Mouse (Mus musculus) liver, embryonic 11.5 days (tissue): Measurements from ENCODE around the gene Htr6. TPM values are rescaled to one million over a fixed set of nuclear protein-coding genes. Genes with fewer than 3 reads are reported as not detected.
A peak's percentile ranks its signal among the peaks of the same experiment; 100 is the strongest.

ENCODE experiments used
- ATAC-seq: fragments of 200-750 bp; cut with Nextera tagmentation; replicated peaks from 2 replicates; pipeline ENCODE4 v1.8.0; 2017; ENCODE audit warnings: moderate number of reproducible peaks, mild to moderate bottlenecking, moderate TSS enrichment, moderate library complexity; ENCODE audit not compliant: low FRiP score
- DNase-seq: peaks from one replicate; pipeline ENCODE4 v3.0.0-alpha.2; 2017; ENCODE audit warnings: low spot score
- H3K27ac ChIP-seq: fragments of 300-500 bp; sonication (generic); 2 replicates; pipeline ENCODE4 v1.5.1; 2014; ENCODE audit warnings: mild to moderate bottlenecking, low read depth, low read length, control low read depth
- H3K27me3 ChIP-seq: fragments of 300-500 bp; sonication (generic); replicated peaks from 2 replicates; pipeline ENCODE4 v1.6.1; 2014; ENCODE audit warnings: low read length, mixed read lengths; ENCODE audit not compliant: control insufficient read depth, insufficient read depth
- H3K36me3 ChIP-seq: fragments of 300-500 bp; sonication (generic); 2 replicates; pipeline ENCODE4 v1.6.1; 2014; ENCODE audit warnings: mild to moderate bottlenecking, low read length, moderate library complexity, mixed read lengths; ENCODE audit not compliant: control insufficient read depth, insufficient read depth
- H3K4me1 ChIP-seq: fragments of 300-500 bp; sonication (generic); replicated peaks from 2 replicates; pipeline ENCODE4 v1.6.1; 2014; ENCODE audit warnings: low read length, mixed read lengths; ENCODE audit not compliant: control insufficient read depth, insufficient read depth
- H3K4me2 ChIP-seq: fragments of 300-500 bp; sonication (generic); 2 replicates; pipeline ENCODE4 v1.6.1; 2014; ENCODE audit warnings: mild to moderate bottlenecking, control low read depth, moderate library complexity
- H3K4me3 ChIP-seq: fragments of 300-500 bp; sonication (generic); 2 replicates; pipeline ENCODE4 v1.5.1; 2014; ENCODE audit warnings: low read depth, low read length, control low read depth
- H3K9ac ChIP-seq: fragments of 300-500 bp; sonication (generic); 2 replicates; pipeline ENCODE4 v1.6.1; 2014; ENCODE audit warnings: low read depth, low read length, control low read depth
- H3K9me3 ChIP-seq: fragments of 300-500 bp; sonication (generic); 2 replicates; pipeline ENCODE4 v1.6.1; 2016; ENCODE audit warnings: low read length, inconsistent platforms, mixed read lengths; ENCODE audit not compliant: control insufficient read depth
- WGBS: fragments of 180-500 bp; shearing (Covaris S2); extraction: QIAGEN DNeasy Blood & Tissue Kit; methylation state at CpG from one replicate; pipeline ENCODE4 v1.1.7; 2014; 5-methylcytosine and 5-hydroxymethylcytosine counted together
- polyA plus RNA-seq: library from polyadenylated mRNA; unstranded; fragments of >200 nt; fragmentation: Nextera tagmentation; extraction: Ambion mirVana; gene quantifications from 2 replicates; pipeline ENCODE4 v1.2.1, GENCODE M21; 2014

The Htr6 gene
- polyA plus RNA-seq, 1 experiment from 2014 or later = not detected

DNA sequence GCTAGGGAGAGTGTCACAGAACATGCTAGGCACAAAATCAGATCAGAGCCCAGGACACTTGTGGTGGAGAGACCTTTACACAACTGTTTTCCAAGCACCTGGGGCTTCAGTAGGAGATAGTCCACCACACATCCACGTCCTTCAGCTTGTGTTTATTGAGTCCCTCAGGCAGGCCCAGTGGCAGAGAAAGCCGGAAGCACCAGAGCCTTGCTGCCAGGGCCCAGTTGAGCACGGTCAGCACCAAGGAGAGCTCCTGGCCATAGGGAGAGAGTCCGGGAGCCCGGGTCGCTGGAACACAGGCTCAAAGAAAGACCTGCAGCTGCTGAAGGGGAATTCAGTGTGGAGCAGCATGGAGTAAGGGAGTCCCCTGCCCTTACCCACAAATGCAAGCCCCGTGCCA is 15.8 kb downstream of the Htr6 start:
- Histone ChIP-seq H3K9ac (no peak overlapping the region), H3K4me2 (no peak overlapping the region), H3K27ac (no peak overlapping the region), H3K36me3 (no peaks in the 10 kb centered on the region), H3K4me1 (no peaks in the 10 kb centered on the region), H3K9me3 (no peaks in the 10 kb centered on the region), H3K4me3 (no peak overlapping the region), H3K27me3 (no peaks in the 10 kb centered on the region)
- WGBS = 6% methylated on average over 7 of the region's 7 CpGs
- DNase-seq = peak; percentile 68
- ATAC-seq = no peak

DNA sequence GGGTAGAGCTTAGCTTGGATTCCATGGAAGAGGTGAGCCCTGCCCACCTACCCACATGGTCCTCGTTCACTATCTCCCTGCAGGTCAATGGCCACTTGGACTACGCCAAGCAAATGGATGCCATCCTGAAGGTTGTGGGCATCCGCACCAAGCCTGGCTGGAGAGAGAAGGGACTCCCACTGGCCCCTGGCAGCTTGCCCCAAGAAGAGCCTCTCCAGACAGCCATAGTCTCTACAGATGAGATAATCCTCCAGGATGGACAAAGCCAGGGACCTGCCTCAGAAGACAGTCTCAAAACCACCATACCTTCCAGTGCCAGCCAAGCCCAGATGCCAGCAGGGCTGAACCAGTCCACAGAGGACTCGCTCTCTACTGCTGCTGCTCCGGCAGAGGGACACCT is 17.3 kb downstream of the Htr6 start:
- 76% methylated on average over 5 of the region's 5 CpGs for WGBS
- H3K4me3 ChIP-seq = no peak overlapping the region
- no peaks in the 10 kb centered on the region for H3K9me3 ChIP-seq
- H3K4me2 ChIP-seq = no peak overlapping the region
- DNase-seq (no peak), ATAC-seq (no peak)
- no peak overlapping the region for H3K9ac ChIP-seq
- no peak overlapping the region for H3K27ac ChIP-seq
- no peaks in the 10 kb centered on the region for H3K36me3 ChIP-seq
- H3K27me3 ChIP-seq = no peaks in the 10 kb centered on the region
- H3K4me1 ChIP-seq = no peaks in the 10 kb centered on the region

DNA sequence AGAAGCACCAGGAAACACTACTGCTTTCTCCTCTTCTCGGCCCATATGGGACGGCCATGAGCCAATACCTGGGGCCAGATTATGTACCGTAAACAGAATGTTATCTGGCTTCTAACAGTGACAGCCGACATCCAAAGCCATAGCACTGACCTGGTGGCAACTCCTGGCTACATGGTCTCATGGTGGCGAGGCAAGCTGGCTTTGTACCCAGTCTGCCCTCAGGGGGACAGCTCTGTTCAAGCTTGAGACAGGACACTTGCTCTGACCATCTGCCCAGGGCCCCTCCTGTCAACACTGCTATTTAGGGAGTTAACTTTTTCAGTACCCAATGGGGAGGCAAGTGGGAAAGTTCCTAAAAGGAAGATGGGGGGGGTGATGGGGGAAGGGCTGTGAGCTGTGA is 18.1 kb downstream of the Htr6 start:
- H3K4me2 ChIP-seq = no peak overlapping the region
- no peaks in the 10 kb centered on the region for H3K4me1 ChIP-seq
- H3K27ac ChIP-seq = no peak overlapping the region
- no peaks in the 10 kb centered on the region for H3K9me3 ChIP-seq
- H3K4me3 ChIP-seq = no peak overlapping the region
- no peak overlapping the region for H3K9ac ChIP-seq
- no peak for ATAC-seq
- H3K27me3 ChIP-seq = no peaks in the 10 kb centered on the region
- no peak for DNase-seq
- H3K36me3 ChIP-seq = no peaks in the 10 kb centered on the region
- 75% methylated on average over 5 of the region's 5 CpGs for WGBS

DNA sequence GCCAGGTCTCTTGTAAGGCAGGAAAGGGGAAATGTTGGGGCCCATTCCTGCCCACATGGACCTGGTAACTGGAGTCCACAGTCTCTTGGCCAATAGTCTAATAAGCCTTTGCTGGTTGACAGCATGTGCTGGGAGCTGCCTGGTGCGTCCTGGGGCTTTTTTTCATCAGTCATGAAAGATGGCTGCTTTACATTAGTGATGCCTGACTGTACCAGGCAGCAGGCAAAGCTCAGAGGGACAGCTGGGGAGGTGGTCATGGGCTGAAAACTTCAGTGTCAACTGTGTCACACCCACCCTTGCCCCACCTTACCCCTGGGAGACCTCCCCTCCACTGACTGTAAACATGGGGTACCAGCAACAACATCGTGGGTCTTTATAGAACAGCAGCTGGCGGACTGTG is 19.6 kb downstream of the Htr6 start:
- Histone ChIP-seq H3K36me3 (no peaks in the 10 kb centered on the region), H3K27ac (no peak overlapping the region), H3K4me3 (no peak overlapping the region), H3K9ac (no peak overlapping the region), H3K27me3 (no peaks in the 10 kb centered on the region), H3K4me2 (no peak overlapping the region), H3K9me3 (no peaks in the 10 kb centered on the region), H3K4me1 (no peaks in the 10 kb centered on the region)
- 73% methylated on average over 3 of the region's 3 CpGs for WGBS
- ATAC-seq (no peak), DNase-seq (no peak)

DNA sequence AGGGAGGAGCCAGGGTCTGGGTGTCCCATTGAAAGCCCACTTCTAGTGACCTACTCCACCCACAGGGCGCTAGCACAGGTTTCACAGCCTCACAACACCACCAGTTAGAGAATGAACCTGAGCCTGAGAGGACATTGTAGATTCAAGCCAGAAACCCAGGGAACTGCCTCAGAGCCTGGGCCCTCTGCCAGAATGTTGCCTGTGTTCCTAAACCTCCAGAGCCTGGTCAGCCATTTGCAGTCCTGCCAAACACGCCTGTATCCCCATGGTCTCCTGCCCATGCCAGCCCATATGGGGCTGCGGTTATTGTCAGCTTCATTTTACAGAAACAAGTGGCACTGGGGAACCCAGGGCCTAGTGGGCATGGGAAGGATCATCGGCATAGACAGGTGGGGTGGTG is 20.0 kb downstream of the Htr6 start:
- H3K36me3 ChIP-seq = no peaks in the 10 kb centered on the region
- WGBS = 79% methylated on average over 4 of the region's 4 CpGs
- no peak overlapping the region for H3K9ac ChIP-seq
- H3K4me2 ChIP-seq = no peak overlapping the region
- no peak overlapping the region for H3K27ac ChIP-seq
- no peak overlapping the region for H3K4me3 ChIP-seq
- ATAC-seq (no peak), DNase-seq (no peak)
- no peaks in the 10 kb centered on the region for H3K4me1 ChIP-seq
- H3K27me3 ChIP-seq = no peaks in the 10 kb centered on the region
- H3K9me3 ChIP-seq = no peaks in the 10 kb centered on the region

DNA sequence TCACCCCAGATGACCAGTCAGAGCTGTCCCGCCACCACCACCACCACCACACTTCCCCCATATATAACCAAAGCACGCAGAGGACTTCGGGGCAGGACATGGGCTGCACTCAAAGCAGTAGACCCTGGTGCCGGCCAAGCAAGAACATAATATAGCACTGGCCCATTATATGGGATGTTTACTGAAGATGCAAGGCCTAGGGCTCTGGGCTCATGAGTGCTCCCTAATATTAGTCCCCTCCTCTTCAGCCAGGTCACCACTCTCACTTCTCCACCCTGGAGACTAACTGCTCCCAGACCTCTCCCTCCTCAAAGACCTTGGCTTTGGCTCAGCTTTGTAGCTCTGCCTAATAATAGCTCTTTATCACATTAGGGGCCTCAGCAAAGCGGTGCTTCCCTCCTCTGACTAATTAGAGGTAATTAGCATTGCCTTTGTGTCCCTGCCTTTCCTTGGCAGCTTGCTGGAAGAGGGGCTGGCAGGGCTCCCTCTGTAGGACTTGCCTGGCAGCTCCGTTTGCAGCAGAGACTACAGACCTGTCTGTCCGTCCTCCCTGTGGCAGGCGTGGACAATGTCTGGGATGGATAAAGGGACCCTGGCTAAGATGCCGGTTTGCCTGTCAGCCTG is 21.0 kb downstream of the Htr6 start:
- no peak overlapping the region for H3K27ac ChIP-seq
- H3K36me3 ChIP-seq = no peaks in the 10 kb centered on the region
- ATAC-seq (no peak), DNase-seq (no peak)
- no peak overlapping the region for H3K4me3 ChIP-seq
- 47% methylated on average over 9 of the region's 9 CpGs for WGBS
- no peaks in the 10 kb centered on the region for H3K4me1 ChIP-seq
- no peaks in the 10 kb centered on the region for H3K27me3 ChIP-seq
- H3K9me3 ChIP-seq = no peaks in the 10 kb centered on the region
- H3K4me2 ChIP-seq = no peak overlapping the region
- H3K9ac ChIP-seq = no peak overlapping the region

DNA sequence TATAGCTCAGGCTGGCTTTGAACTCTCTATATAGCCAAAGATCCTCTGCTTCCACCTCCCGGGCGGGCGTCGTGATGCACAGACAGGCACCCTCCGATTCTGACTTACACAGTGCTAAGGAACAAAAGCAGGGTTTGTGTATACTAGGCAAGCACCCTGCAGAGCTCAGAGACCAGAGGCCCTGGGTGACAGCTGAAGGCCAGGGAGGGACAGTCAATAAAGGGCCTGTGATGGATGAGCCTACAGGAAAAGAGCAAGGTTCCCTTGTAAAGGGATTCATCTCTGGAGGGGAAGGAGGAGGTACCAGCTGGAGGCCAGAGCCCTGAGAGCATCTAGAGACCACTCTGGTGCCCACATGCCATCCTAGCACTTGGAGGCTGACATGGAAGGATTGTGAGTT is 22.0 kb downstream of the Htr6 start:
- Histone ChIP-seq H3K36me3 (no peaks in the 10 kb centered on the region), H3K9ac (no peak overlapping the region), H3K4me3 (no peak overlapping the region), H3K27me3 (no peaks in the 10 kb centered on the region), H3K4me1 (no peaks in the 10 kb centered on the region), H3K4me2 (no peak overlapping the region), H3K9me3 (no peaks in the 10 kb centered on the region), H3K27ac (no peak overlapping the region)
- DNase-seq (no peak), ATAC-seq (no peak)
- 70% methylated on average over 5 of the region's 5 CpGs for WGBS

DNA sequence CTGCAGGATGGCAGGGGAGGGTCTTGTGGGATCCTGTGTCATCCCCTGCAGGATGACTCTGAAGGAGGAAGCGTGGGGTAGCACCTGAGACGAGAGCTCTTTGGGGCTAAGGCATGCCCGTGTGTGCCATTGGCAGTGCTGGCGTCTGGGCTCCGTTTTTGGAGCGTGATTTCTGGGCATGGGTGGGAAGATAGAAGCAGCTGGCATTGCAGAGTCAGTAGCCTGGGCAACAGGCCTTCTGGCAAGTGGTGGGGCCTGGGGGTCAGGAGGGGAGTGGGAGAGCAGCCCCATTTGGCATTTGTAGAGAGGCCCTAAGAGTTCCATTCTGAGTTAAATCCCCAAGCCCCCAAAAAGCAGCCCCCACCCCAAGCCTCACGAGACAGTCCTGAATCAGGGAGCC is 22.6 kb downstream of the Htr6 start:
- Histone ChIP-seq H3K36me3 (no peaks in the 10 kb centered on the region), H3K4me2 (no peak overlapping the region), H3K4me1 (no peaks in the 10 kb centered on the region), H3K27me3 (no peaks in the 10 kb centered on the region), H3K9ac (no peak overlapping the region), H3K27ac (no peak overlapping the region), H3K9me3 (no peaks in the 10 kb centered on the region), H3K4me3 (no peak overlapping the region)
- 75% methylated on average over 7 of the region's 7 CpGs for WGBS
- no peak for ATAC-seq
- DNase-seq = no peak

DNA sequence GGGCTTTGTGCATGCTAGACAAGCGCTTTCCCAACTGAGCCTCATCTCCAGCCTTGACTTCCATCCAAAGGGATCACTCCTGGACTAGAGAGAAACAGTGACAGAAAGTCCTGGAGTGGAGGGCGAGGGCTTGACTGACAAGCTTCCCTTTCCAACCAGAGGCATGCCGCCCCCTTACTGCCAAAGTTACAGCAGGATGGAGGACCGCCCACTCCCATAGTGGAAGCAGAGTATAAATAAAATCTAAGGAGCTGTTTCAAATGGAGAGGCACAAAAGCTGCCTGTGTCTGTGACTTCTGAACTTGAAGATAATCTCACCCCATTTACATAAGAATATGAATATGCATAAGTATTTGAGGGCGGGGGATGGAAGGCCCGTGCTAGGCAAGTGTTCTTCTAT is 26.9 kb downstream of the Htr6 start:
- WGBS = 72% methylated on average over 6 of the region's 6 CpGs

More for the DNA sequence above, 26.9 kb downstream of the Htr6 start:
- H3K27me3 ChIP-seq = no peaks in the 10 kb centered on the region
- no peak overlapping the region for H3K27ac ChIP-seq
- H3K4me1 ChIP-seq = no peaks in the 10 kb centered on the region
- H3K4me2 ChIP-seq = no peak overlapping the region
- ATAC-seq (no peak), DNase-seq (no peak)
- peaks cover 5% of the 10 kb centered on the region for H3K9me3 ChIP-seq
- H3K36me3 ChIP-seq = no peaks in the 10 kb centered on the region
- H3K4me3 ChIP-seq = no peak overlapping the region
- no peak overlapping the region for H3K9ac ChIP-seq
